Mouse (Mus musculus) erythroblast, embryonic 14.5 days (primary cell): ENCODE results near the gene Gm28043.

Experiments
- GATA1 ChIP-seq: IDR thresholded peaks from 2 replicates; pipeline ENCODE4 v1.6.1; 2012; ENCODE audit warnings: low read length, inconsistent platforms, mixed read lengths
- TAL1 ChIP-seq: IDR thresholded peaks from 3 replicates; pipeline ENCODE4 v1.6.1; 2012; ENCODE audit warnings: low read length, inconsistent platforms, mixed read lengths

GRCm38 (mm10) chr17:29595891-29596770, 18.5 kb upstream of the Gm28043 start:
- no peak for TF ChIP-seq GATA1
- no peak for TF ChIP-seq TAL1
